Mouse (Mus musculus) liver, embryonic 15.5 days (tissue): ENCODE data around the gene Grin3a. TPM values are rescaled to one million over a fixed set of nuclear protein-coding genes. Genes with fewer than 3 reads are reported as not detected.

Experiments used
- ATAC-seq: fragments of 200-750 bp; cut with Nextera tagmentation; 2 replicates; pipeline ENCODE4 v1.8.0; 2017; ENCODE audit warnings: moderate number of reproducible peaks, mild to moderate bottlenecking, moderate library complexity; ENCODE audit not compliant: insufficient read depth
- H3K27ac ChIP-seq: fragments of 300-500 bp; sonication (generic); replicated peaks from 2 replicates; pipeline ENCODE4 v1.5.1; 2015; ENCODE audit warnings: mild to moderate bottlenecking, inconsistent platforms
- H3K27me3 ChIP-seq: fragments of 300-500 bp; sonication (generic); 2 replicates; pipeline ENCODE4 v1.6.1; 2015; ENCODE audit warnings: mild to moderate bottlenecking, inconsistent platforms
- H3K36me3 ChIP-seq: fragments of 300-500 bp; sonication (generic); replicated peaks from 2 replicates; pipeline ENCODE4 v1.6.1; 2015; ENCODE audit warnings: moderate library complexity, mild to moderate bottlenecking, inconsistent platforms
- H3K4me1 ChIP-seq: fragments of 300-500 bp; sonication (generic); replicated peaks from 2 replicates; pipeline ENCODE4 v1.6.1; 2015; ENCODE audit warnings: inconsistent platforms
- H3K4me2 ChIP-seq: fragments of 300-500 bp; sonication (generic); 2 replicates; pipeline ENCODE4 v1.6.1; 2015; ENCODE audit warnings: moderate library complexity, mild to moderate bottlenecking, inconsistent platforms
- H3K4me3 ChIP-seq: fragments of 300-500 bp; sonication (generic); replicated peaks from 2 replicates; pipeline ENCODE4 v1.5.1; 2015; ENCODE audit warnings: mild to moderate bottlenecking, inconsistent platforms
- H3K9ac ChIP-seq: fragments of 300-500 bp; sonication (generic); 2 replicates; pipeline ENCODE4 v1.6.1; 2015; ENCODE audit warnings: moderate library complexity, mild to moderate bottlenecking, inconsistent platforms
- H3K9me3 ChIP-seq: fragments of 300-500 bp; sonication (generic); replicated peaks from 2 replicates; pipeline ENCODE4 v1.6.1; 2016; ENCODE audit warnings: inconsistent platforms
- WGBS: fragments of 180-500 bp; shearing (Covaris S2); methylation state at CpG from one replicate; pipeline ENCODE4 v1.1.7; 2015; ENCODE audit warnings: mixed read lengths; ENCODE audit not compliant: insufficient replicate concordance; 5-methylcytosine and 5-hydroxymethylcytosine counted together
- polyA plus RNA-seq: library from polyadenylated mRNA; unstranded; fragments of >200 nt; fragmentation: Nextera tagmentation; extraction: Ambion mirVana; gene quantifications from 2 replicates; pipeline ENCODE4 v1.2.1, GENCODE M21; 2015

Gene Grin3a
- polyA plus RNA-seq, 1 experiment from 2014 or later, result 0.02 TPM

DNA sequence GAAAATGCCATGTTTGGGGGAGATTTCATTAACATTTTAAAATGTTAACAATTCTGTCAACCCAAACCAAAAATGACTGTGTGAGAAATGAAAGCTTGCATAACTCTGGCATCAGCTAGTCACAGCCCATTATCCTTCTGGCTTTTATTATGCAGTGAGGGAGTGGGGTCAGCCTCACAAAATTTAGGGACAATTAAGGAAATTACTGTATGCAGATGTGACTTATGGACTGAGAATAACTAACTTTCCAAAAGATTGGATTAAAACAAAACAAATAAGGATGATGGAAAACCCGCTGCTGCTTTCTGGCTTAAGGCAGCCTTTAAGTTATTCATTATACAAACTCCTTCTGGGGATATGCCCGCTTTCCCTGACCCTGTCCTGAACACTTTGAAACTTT, 56.6 kb downstream of the Grin3a start:
- Histone ChIP-seq H3K4me1 (no peaks in the 10 kb centered on the region), H3K36me3 (no peaks in the 10 kb centered on the region), H3K9me3 (no peaks in the 10 kb centered on the region), H3K4me3 (no peak overlapping the region), H3K27me3 (no peaks in the 10 kb centered on the region), H3K4me2 (no peak overlapping the region), H3K27ac (no peak overlapping the region), H3K9ac (no peak overlapping the region)
- no peak for ATAC-seq
- WGBS, result 50% methylated on average over 2 of the region's 2 CpGs

DNA sequence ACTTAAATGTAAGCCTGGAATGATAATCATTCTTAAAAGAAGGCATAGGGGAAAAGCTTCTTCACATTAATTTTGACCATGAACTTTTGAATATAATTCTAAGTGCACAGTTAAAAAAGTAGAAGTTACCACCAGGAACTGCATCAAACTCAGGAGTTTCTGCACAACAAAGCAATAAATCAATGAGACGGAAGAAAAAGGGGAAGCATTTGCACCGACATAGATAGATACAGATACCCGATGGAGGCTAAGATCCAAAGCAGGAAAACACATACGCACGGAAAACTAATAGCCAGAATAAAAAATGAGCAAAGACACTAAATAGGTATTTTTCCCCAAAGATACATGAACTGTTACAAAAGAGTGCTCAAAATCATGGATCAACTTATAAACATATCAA, 102.7 kb downstream of the Grin3a start:
- Histone ChIP-seq H3K27ac (no peak overlapping the region), H3K36me3 (no peaks in the 10 kb centered on the region), H3K4me3 (no peak overlapping the region), H3K4me2 (no peak overlapping the region), H3K27me3 (no peaks in the 10 kb centered on the region), H3K4me1 (no peaks in the 10 kb centered on the region), H3K9me3 (no peaks in the 10 kb centered on the region), H3K9ac (no peak overlapping the region)
- ATAC-seq, result no peak
- 23% methylated on average over 5 of the region's 5 CpGs for WGBS

DNA sequence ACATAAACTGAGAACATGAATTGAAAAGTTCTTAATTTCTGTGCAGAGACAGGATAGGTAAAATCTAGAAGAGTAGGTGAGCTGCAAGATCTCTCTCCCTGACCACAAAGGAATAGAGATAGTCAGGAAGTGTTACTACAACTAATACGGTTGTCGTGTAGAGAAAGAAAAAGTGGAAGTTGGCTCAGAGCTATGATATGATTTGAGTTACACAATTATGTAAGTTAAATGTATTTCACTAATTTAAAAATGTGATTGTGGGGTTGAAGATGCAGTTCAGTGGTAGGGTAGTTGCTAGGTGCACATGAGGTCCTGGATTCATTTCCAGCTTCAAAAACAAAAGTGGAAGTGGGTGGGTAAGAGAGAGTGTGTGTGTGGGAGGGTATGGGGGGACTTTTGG, 103.6 kb downstream of the Grin3a start:
- H3K4me3 ChIP-seq, result no peak overlapping the region
- no peaks in the 10 kb centered on the region for H3K4me1 ChIP-seq
- H3K9me3 ChIP-seq, result no peaks in the 10 kb centered on the region
- no peaks in the 10 kb centered on the region for H3K27me3 ChIP-seq
- H3K27ac ChIP-seq, result no peak overlapping the region
- 33% methylated on average over 2 of the region's 2 CpGs for WGBS
- ATAC-seq, result no peak
- no peaks in the 10 kb centered on the region for H3K36me3 ChIP-seq
- no peak overlapping the region for H3K4me2 ChIP-seq
- no peak overlapping the region for H3K9ac ChIP-seq

DNA sequence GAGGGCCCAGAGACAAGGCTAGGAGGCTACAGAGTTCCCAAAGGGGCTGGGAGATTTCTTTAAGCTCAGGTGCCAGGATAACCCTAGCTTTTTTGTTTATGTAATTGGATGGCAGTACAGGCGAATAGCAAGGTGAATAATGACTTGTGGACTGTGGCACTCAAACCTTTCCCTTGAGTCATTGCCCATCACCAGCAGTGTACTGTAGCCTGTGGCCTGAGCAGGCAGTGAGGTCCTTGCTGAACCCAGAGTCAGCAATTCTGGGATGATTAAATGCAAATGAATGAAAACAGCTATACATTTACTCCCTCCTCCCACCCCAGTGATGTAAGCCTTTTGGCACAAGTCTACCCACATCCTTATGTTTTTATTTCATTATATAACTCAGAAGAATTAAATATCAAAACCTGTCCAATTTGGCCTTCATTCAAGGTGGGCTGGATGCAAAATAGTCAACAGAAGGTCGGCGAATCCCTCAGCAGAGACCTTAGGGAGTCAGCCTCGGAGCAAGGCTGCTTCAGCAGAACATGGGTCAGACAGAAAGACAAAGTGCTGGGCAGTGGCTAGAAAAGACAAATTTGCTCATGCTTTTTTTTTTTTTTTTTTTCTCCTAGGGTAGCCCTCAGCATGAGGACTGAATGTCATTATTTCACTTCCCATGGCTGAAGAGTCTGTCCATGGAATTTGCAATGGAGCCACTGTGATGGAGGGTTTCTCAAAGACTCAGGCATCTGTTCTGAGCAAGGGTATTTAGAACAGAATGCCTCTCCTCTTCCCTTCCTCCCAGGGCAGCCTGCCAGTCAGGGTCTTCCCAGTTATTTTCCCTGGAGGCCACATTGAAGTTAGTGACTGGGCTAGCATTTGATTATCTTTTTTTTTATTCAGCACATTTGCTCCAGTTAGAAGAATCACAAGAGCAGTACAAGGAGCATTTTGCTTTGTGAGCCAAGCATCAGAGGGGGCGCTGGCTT, 104.5 kb downstream of the Grin3a start:
- H3K4me2 ChIP-seq, result no peak overlapping the region
- no peak overlapping the region for H3K27ac ChIP-seq
- no peaks in the 10 kb centered on the region for H3K9me3 ChIP-seq
- no peaks in the 10 kb centered on the region for H3K27me3 ChIP-seq
- 55% methylated on average over 5 of the region's 5 CpGs for WGBS
- no peak overlapping the region for H3K9ac ChIP-seq
- no peak overlapping the region for H3K4me3 ChIP-seq
- ATAC-seq, result no peak
- no peaks in the 10 kb centered on the region for H3K4me1 ChIP-seq
- H3K36me3 ChIP-seq, result no peaks in the 10 kb centered on the region

DNA sequence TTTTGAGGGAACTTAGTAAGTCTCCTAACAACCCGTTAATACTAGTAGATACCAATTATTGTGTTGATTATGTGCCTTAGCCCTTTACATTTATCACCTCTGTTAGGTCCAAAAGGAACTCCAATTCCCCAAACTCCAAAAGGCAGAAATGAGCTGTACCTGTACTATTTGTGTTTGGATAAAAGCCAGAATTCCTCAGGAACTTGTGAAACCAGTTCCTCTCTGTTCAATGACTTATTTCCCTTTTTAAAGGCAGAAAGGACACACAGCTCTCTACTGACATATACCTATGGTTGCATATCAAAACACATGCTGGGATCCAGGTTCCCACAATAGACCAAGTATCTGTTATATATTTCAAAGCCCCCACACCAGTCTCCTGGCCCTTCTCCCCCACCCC, 106.0 kb downstream of the Grin3a start:
- Histone ChIP-seq H3K4me1 (no peaks in the 10 kb centered on the region), H3K9ac (no peak overlapping the region), H3K36me3 (no peaks in the 10 kb centered on the region), H3K27me3 (no peaks in the 10 kb centered on the region), H3K4me3 (no peak overlapping the region), H3K27ac (no peak overlapping the region), H3K4me2 (no peak overlapping the region), H3K9me3 (no peaks in the 10 kb centered on the region)
- WGBS, result 58% methylated on average over 1 of the region's 1 CpGs
- ATAC-seq, result no peak

DNA sequence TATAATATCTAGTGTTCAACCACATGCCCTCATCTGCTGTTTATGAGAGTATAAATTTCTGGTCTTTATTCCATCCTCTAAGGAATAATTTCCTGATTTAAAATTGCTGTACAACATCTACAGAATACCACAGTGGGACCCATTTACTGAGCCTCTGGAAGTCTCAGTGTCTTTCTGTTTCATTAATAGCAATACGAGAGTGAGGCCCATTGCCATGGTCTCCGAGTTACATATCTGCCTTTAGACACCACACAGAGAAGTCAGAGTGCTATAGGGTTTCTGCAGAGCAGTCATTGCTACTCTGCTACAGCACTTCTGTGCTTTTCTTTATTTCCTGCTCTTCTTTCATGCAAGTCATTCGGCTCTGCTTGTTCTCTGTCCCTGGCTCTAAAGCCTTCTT, 116.2 kb downstream of the Grin3a start:
- Histone ChIP-seq H3K9me3 (no peaks in the 10 kb centered on the region), H3K36me3 (no peaks in the 10 kb centered on the region), H3K4me1 (no peaks in the 10 kb centered on the region), H3K27ac (no peak overlapping the region), H3K9ac (no peak overlapping the region), H3K27me3 (no peaks in the 10 kb centered on the region), H3K4me2 (no peak overlapping the region), H3K4me3 (no peak overlapping the region)
- ATAC-seq, result no peak
- WGBS, result 55% methylated on average over 3 of the region's 3 CpGs

DNA sequence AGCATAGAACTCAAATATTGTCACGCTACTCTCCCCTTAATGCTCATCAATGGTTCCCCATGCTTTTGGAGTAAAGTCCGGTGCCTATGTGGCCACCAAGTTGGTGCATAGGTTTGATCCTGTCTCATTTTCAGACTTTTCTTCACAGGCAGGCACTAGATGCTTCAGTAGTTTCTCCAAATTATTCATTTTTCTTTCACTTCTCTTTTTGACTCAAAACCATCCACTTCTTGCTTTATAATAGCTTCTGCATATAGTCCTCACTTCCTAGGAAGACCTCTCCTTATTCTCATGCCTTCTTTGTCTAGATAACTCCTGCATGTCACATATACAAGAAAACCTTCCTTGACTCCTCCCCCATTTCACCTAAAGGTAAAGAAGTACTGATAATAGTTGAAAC, 121.6 kb downstream of the Grin3a start:
- Histone ChIP-seq H3K9me3 (no peaks in the 10 kb centered on the region), H3K27me3 (no peaks in the 10 kb centered on the region), H3K4me2 (no peak overlapping the region), H3K9ac (no peak overlapping the region), H3K36me3 (no peaks in the 10 kb centered on the region), H3K4me1 (no peaks in the 10 kb centered on the region), H3K4me3 (no peak overlapping the region), H3K27ac (no peak overlapping the region)
- no peak for ATAC-seq
- WGBS, result 66% methylated on average over 2 of the region's 2 CpGs

DNA sequence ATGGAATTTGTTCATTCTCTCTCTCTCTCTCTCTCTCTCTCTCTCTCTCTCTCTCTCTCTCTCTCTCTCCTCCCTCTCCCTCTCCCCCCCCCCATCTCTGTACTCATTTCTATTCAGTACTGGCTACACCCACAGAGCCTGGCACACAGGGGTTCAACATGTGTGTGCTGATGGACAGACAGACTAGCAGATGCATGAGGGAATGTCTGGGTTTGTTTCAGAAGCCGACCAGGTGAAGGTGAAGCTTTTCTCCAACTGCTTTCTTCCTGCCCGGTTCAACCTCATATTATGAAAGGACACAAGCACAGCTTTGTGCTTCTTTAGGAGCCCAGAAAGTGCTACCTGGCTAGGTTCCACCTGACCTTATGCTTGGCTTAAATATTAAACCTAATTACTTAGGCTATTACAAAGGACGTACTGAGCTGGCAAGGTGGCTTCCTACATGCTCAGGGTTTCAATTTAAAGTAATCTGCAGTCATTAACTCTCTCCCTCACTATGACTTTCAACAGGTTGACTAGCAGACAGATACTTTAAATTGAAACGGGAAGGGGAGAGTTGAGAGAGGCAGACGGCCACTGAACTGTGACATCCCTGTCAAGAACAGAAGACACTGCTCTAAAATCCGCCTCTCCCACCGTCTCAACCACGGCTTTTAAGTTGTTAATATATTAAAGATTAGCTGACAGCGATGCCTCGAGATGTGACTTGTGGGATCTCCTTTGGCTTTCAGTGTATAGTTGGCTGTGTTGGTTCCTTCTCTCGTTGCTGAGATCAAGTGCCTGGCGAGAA, 153.9 kb downstream of the Grin3a start:
- Histone ChIP-seq H3K27me3 (no peaks in the 10 kb centered on the region), H3K4me2 (no peak overlapping the region), H3K4me1 (no peaks in the 10 kb centered on the region), H3K36me3 (no peaks in the 10 kb centered on the region), H3K9ac (no peak overlapping the region), H3K9me3 (no peaks in the 10 kb centered on the region), H3K27ac (no peak overlapping the region), H3K4me3 (no peak overlapping the region)
- no peak for ATAC-seq
- 54% methylated on average over 12 of the region's 12 CpGs for WGBS

DNA sequence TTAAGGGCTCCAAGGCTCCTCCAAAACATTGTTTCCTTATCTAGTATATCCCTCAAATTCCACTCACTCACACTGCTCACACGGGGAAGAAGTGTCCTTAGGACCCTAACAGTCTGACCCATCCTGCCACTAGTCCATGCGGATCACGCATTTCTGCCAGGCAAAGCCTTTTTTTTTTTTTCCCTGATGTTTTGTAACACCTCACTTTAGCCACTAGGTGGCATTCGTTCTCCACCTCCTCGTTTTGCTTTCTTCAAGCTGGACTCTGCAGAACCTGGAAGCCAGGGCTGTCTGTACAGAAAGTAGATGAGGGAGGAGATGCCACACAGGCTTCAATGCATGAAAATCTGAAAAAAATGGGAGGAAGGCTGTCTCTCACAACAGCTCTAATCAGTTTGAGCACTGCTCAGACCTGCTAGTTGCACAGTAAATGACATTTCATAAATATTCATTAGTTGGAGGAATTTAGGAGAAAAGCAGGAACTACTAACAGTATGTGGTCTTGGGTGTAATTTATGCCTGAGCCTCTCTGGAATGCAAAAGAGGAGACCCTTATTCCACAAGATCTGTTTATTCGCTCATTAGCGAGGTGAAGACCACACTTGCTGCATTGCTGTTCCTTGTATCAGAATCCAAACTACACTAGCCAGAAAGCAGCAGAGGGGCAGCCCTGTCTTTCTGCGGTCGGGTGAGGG, 156.8 kb downstream of the Grin3a start:
- Histone ChIP-seq H3K4me2 (no peak overlapping the region), H3K4me3 (no peak overlapping the region), H3K36me3 (no peaks in the 10 kb centered on the region), H3K4me1 (no peaks in the 10 kb centered on the region), H3K9me3 (no peaks in the 10 kb centered on the region), H3K9ac (no peak overlapping the region), H3K27ac (no peak overlapping the region), H3K27me3 (no peaks in the 10 kb centered on the region)
- no peak for ATAC-seq
- 18% methylated on average over 9 of the region's 9 CpGs for WGBS

DNA sequence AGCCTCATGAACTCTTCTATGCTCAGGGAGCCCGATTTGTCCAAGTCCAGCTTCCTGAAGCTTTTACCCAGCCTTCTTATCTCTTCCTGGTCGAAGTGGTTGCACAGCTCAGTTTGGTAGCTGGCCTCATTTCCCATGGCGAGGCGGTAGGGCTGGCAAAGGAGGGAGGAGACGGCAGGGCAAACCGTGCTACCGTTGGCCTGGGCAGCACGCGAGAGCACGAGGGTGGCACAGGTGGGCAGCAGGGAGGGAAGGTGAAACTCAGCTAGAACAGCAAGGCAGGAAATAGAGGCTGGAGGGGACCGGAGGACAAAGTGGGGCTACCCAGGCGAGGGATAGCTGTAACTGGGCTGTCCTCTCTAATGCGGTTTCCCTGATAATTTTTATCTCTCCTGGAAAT, 163.7 kb downstream of the Grin3a start, which contains the start of gene Ppp3r2:
Gene Ppp3r2, minus strand, starts transcription at position 213 of the 400 bp plus-strand sequence.
- Histone ChIP-seq H3K4me3 (no peak within 1 kb of the TSS), H3K27me3 (no peaks in the 10 kb centered on the region), H3K4me1 (no peaks in the 10 kb centered on the region), H3K4me2 (no peak within 1 kb of the TSS), H3K36me3 (no peaks in the 10 kb centered on the region), H3K9ac (no peak within 1 kb of the TSS), H3K9me3 (no peaks in the 10 kb centered on the region), H3K27ac (no peak within 1 kb of the TSS)
- 69% methylated on average over 13 of the region's 13 CpGs for WGBS
- ATAC-seq, result no peak
